In genomic region chr6:83791251-83791890, GRCm38 (mm10) we compare ENCODE assay signal across 28 mouse cellular contexts. TPM values are rescaled to one million over a fixed set of nuclear protein-coding genes. Genes with fewer than 3 reads are reported as not detected.
DNase-seq lines count a peak whose midpoint lies in the region; TF ChIP-seq lines count a peak whose summit lies in the region.
"Had no signal": no experiment of that assay in that cellular context is flagged by ENCODE, and none has a peak within 500 bp of the region (broad histone marks: within the 10 kb centered on the region; RNA-seq: fewer than 3 reads in every experiment).

No protein-coding gene starts in this region.

- H3K9me3 ChIP-seq in heart, embryonic 10.5 days: no peaks in the 10 kb centered on the region
- H3K9me3 ChIP-seq in MEL (replicated peaks; ENCODE audit: insufficient read depth, low read length): no peaks in the 10 kb centered on the region
- H3K9me3 ChIP-seq: forebrain, embryonic 10.5 days; intestine, embryonic 15.5 days; lung, embryonic 15.5 days; midbrain, embryonic 10.5 days had no signal

- DNase-seq in heart, embryonic 10.5 days (ENCODE audit: low spot score): peak; percentile 62
- DNase-seq in heart, adult 18-20 months: no peak
- DNase-seq in A20 (ENCODE audit: low read depth, low spot score): peak; percentile 21
- peak; percentile 59 for DNase-seq in MEL (ENCODE audit: low read depth, low spot score)
- peak; percentile 34 to 65 for DNase-seq in natural killer cell, adult 2 months (ENCODE audit: low spot score in 2 of 2)
- no peak for DNase-seq in thymus, adult 18-20 months
- DNase-seq in frontal cortex, adult 2 months (ENCODE audit: extremely low spot score in 1 of 2, low spot score in 1 of 2): no peak
- DNase-seq: adrenal gland, postnatal 25 days; cerebellum, adult 11-12 months; gastrocnemius, postnatal 25 days; heart, postnatal 36 days; kidney, postnatal 36 days; lung, postnatal 4 days; right cerebral cortex, adult 18-20 months; spleen, adult 18-20 months; thymus, adult 2 months had no signal

- no peaks in the 10 kb centered on the region; the same call in 1 of the 2 replicates for H3K79me2 ChIP-seq in MEL (ENCODE audit: control insufficient read depth, insufficient read depth, low read length, poor library complexity)

- TF ChIP-seq RAD21 in MEL (IDR thresholded peaks at IDR 0.05; ENCODE audit: low read depth, low read length): no peak

- no peak overlapping the region; the same call in 1 of the 2 replicates for H3K9ac ChIP-seq in MEL (ENCODE audit: control insufficient read depth, low read depth, low read length, poor library complexity, severe bottlenecking)
- H3K9ac ChIP-seq: hindbrain, embryonic 14.5 days; intestine, embryonic 15.5 days; liver, embryonic 14.5 days; lung, embryonic 15.5 days had no signal

- peaks cover 26% of the 10 kb centered on the region for H3K4me1 ChIP-seq in heart, embryonic 10.5 days
- H3K4me1 ChIP-seq in MEL (ENCODE audit: control insufficient read depth in 1 of 2, insufficient read depth in 2 of 2, low read length in 2 of 2): peaks cover 6 to 24% of the 10 kb centered on the region in 2 experiments

- TF ChIP-seq POLR2A in MEL (IDR thresholded peaks at IDR 0.05; ENCODE audit: control insufficient read depth in 1 of 2, insufficient read depth in 1 of 2, low read depth in 1 of 2, low read length in 2 of 2, poor library complexity in 1 of 2): no peak

- no peaks in the 10 kb centered on the region for H3K36me3 ChIP-seq in heart, embryonic 10.5 days
- peaks cover 0 to 20% of the 10 kb centered on the region in 2 experiments; a peak in 2 of 4 replicates for H3K36me3 ChIP-seq in MEL (ENCODE audit: control insufficient read depth in 1 of 2, insufficient read depth in 2 of 2, low read length in 2 of 2)
- H3K36me3 ChIP-seq: forebrain, embryonic 10.5 days; intestine, embryonic 15.5 days; lung, embryonic 15.5 days; midbrain, embryonic 10.5 days had no signal

- peaks cover 9% of the 10 kb centered on the region; the same call in 1 of the 2 replicates for H3K27me3 ChIP-seq in heart, embryonic 10.5 days (ENCODE audit: insufficient read depth, poor library complexity, severe bottlenecking)
- H3K27me3 ChIP-seq in MEL (ENCODE audit: control insufficient read depth in 1 of 2, insufficient read depth in 2 of 2, low read length in 2 of 2): peaks cover 0 to 5% of the 10 kb centered on the region in 2 experiments; a peak in 1 of 4 replicates
- H3K27me3 ChIP-seq: intestine, embryonic 15.5 days; lung, embryonic 15.5 days had no signal

- WGBS in heart, embryonic 10.5 days: 58% methylated on average over 4 of the region's 4 CpGs

- peak; percentile 42 to 72; a peak in 3 of 4 replicates for TF ChIP-seq EP300 in MEL (IDR thresholded peaks at IDR 0.05; ENCODE audit: low read depth in 1 of 2, low read length in 2 of 2)

- no peak overlapping the region for H3K4me3 ChIP-seq in heart, embryonic 10.5 days
- H3K4me3 ChIP-seq in MEL (ENCODE audit: control insufficient read depth in 1 of 2, insufficient read depth in 1 of 2, low read depth in 2 of 2, low read length in 2 of 2): no peak overlapping the region; a peak in 1 of 4 replicates
- H3K4me3 ChIP-seq: forebrain, embryonic 10.5 days; intestine, embryonic 15.5 days; lung, embryonic 15.5 days; midbrain, embryonic 10.5 days had no signal

- no peak for TF ChIP-seq CTCF in MEL (IDR thresholded peaks at IDR 0.05 in 2 of 3, conservative IDR thresholded peaks at IDR 0.05 in 1 of 3; ENCODE audit: control insufficient read depth in 1 of 3, insufficient read depth in 1 of 3, low read depth in 2 of 3, low read length in 3 of 3, poor library complexity in 1 of 3, severe bottlenecking in 1 of 3)

- H3K27ac ChIP-seq in heart, embryonic 10.5 days: no peak overlapping the region
- peak overlapping the region; percentile 30; the same call in 1 of the 2 replicates for H3K27ac ChIP-seq in MEL (ENCODE audit: control insufficient read depth, low read depth, low read length)
- H3K27ac ChIP-seq: forebrain, embryonic 10.5 days; hindbrain, embryonic 14.5 days; intestine, embryonic 15.5 days; liver, embryonic 14.5 days; lung, embryonic 15.5 days; midbrain, embryonic 10.5 days had no signal

TF ChIP-seq in MEL, 35 proteins besides CTCF, POLR2A, EP300 and RAD21:
- TF ChIP-seq GABPA (IDR thresholded peaks at IDR 0.05; ENCODE audit: low read depth, low read length) (no peak), E2F4 (IDR thresholded peaks at IDR 0.05; ENCODE audit: borderline replicate concordance, low read depth, low read length) (no peak), ETS1 (IDR thresholded peaks at IDR 0.05; ENCODE audit: low read depth, low read length) (peak; percentile 73), GATA1 (IDR thresholded peaks at IDR 0.05; ENCODE audit: low read depth, low read length) (peak; percentile 84), USF2 (IDR thresholded peaks at IDR 0.05; ENCODE audit: borderline replicate concordance in 1 of 2, insufficient read depth in 1 of 2, low read depth in 1 of 2, low read length in 2 of 2) (no peak), TCF12 (IDR thresholded peaks at IDR 0.05; ENCODE audit: low read depth, low read length) (peak; percentile 55), MEF2A (IDR thresholded peaks at IDR 0.05; ENCODE audit: extremely low read depth, insufficient replicate concordance, low read depth, low read length, poor library complexity, severe bottlenecking) (no peak), RCOR1 (IDR thresholded peaks at IDR 0.05; ENCODE audit: low read depth, low read length) (peak; percentile 60), USF1 (IDR thresholded peaks at IDR 0.05; ENCODE audit: low read depth, low read length) (no peak), MAZ (IDR thresholded peaks at IDR 0.05; ENCODE audit: low read depth, low read length) (0 out of 2 replicates have a peak, but pooled peaks have one; percentile 45), TAL1 (IDR thresholded peaks at IDR 0.05; ENCODE audit: low read length) (no peak)
TF ChIP-seq in MEL: peak in this region for 5.

RNA-seq across cellular contexts. Expression of gene Nagk, which starts 3.4 kb away (rescaled TPM):
- polyA plus RNA-seq in heart, embryonic 10.5 days (2016; fragmentation: Nextera tagmentation; extraction: Ambion mirVana): 44.1 and 49.4 TPM in 2 replicates
- total RNA-seq in heart, adult 18-20 months (2021): 10 to 100 TPM; 21.4 to 22.7 TPM
- 3.6 and 5.0 TPM in 2 replicates for total RNA-seq in MEL (2012; rRNA removed)
- 1 to 10 TPM in 1 of 2 experiments, not detected in 1; 6.3 TPM for polyA plus RNA-seq in MEL (2012; ENCODE audit: insufficient read depth in 1 of 2, insufficient read length in 2 of 2, low read depth in 1 of 2, low replicate concordance in 2 of 2, missing spikeins in 1 of 2)
- polyA plus RNA-seq in frontal cortex, adult 2 months (2012; rRNA removed): 40.1 and 47.0 TPM in 2 replicates

RNA-seq across cellular contexts. Expression of gene Tex261, which starts 15.8 kb away (rescaled TPM):
- 82.4 and 88.7 TPM in 2 replicates for polyA plus RNA-seq in heart, embryonic 10.5 days (2016; fragmentation: Nextera tagmentation; extraction: Ambion mirVana)
- total RNA-seq in heart, adult 18-20 months (2021): 100 to 1,000 TPM in 1 of 2 experiments, 10 to 100 TPM in 1; 82.1 to 106 TPM
- total RNA-seq in MEL (2012; rRNA removed): 51.1 and 56.2 TPM in 2 replicates
- 100 to 1,000 TPM in 1 of 2 experiments, not detected in 1; 104 TPM for polyA plus RNA-seq in MEL (2012; ENCODE audit: insufficient read depth in 1 of 2, insufficient read length in 2 of 2, low read depth in 1 of 2, low replicate concordance in 2 of 2, missing spikeins in 1 of 2)
- polyA plus RNA-seq in frontal cortex, adult 2 months (2012; rRNA removed): 38.0 and 41.4 TPM in 2 replicates

RNA-seq across cellular contexts. Expression of gene Ankrd53, which starts 28.9 kb away (rescaled TPM):
- polyA plus RNA-seq in heart, embryonic 10.5 days (2016; fragmentation: Nextera tagmentation; extraction: Ambion mirVana): 0.09 and 0.10 TPM in 2 replicates
- not detected for total RNA-seq in heart, adult 18-20 months (2021)
- total RNA-seq in MEL (2012; rRNA removed): not detected in 2 replicates
- polyA plus RNA-seq in MEL (2012; ENCODE audit: insufficient read depth in 1 of 2, insufficient read length in 2 of 2, low read depth in 1 of 2, low replicate concordance in 2 of 2, missing spikeins in 1 of 2): under 1 TPM in 1 of 2 experiments, not detected in 1; 0.67 TPM
- not detected in 2 replicates for polyA plus RNA-seq in frontal cortex, adult 2 months (2012; rRNA removed)
- total RNA-seq: gastrocnemius, postnatal 25 days; heart, postnatal 36 days; layer of hippocampus, postnatal 14 days; midbrain, postnatal 0 days had no signal
- polyA plus RNA-seq: heart, embryonic 14.5 days; hindbrain, embryonic 14.5 days; intestine, embryonic 15.5 days; lung, embryonic 15.5 days; midbrain, embryonic 10.5 days; neural tube, embryonic 11.5 days; stomach, embryonic 14.5 days had no signal

RNA-seq across cellular contexts. Expression of gene Paip2b, which starts 40.2 kb away (rescaled TPM):
- polyA plus RNA-seq in heart, embryonic 10.5 days (2016; fragmentation: Nextera tagmentation; extraction: Ambion mirVana): 13.9 and 20.3 TPM in 2 replicates
- 10 to 100 TPM; 46.4 to 48.3 TPM for total RNA-seq in heart, adult 18-20 months (2021)
- 16.0 and 21.0 TPM in 2 replicates for total RNA-seq in MEL (2012; rRNA removed)
- polyA plus RNA-seq in MEL (2012; ENCODE audit: insufficient read depth in 1 of 2, insufficient read length in 2 of 2, low read depth in 1 of 2, low replicate concordance in 2 of 2, missing spikeins in 1 of 2): 10 to 100 TPM in 1 of 2 experiments, not detected in 1; 18.4 TPM
- 38.8 and 45.7 TPM in 2 replicates for polyA plus RNA-seq in frontal cortex, adult 2 months (2012; rRNA removed)

RNA-seq across cellular contexts. Expression of gene Atp6v1b1, which starts 48.6 kb away (rescaled TPM):
- not detected in 2 replicates for polyA plus RNA-seq in heart, embryonic 10.5 days (2016; fragmentation: Nextera tagmentation; extraction: Ambion mirVana)
- total RNA-seq in heart, adult 18-20 months (2021): under 1 TPM in 1 of 2 experiments, not detected in 1; 0.77 TPM
- total RNA-seq in MEL (2012; rRNA removed): not detected in 2 replicates
- polyA plus RNA-seq in MEL (2012; ENCODE audit: insufficient read depth in 1 of 2, insufficient read length in 2 of 2, low read depth in 1 of 2, low replicate concordance in 2 of 2, missing spikeins in 1 of 2): under 1 TPM in 1 of 2 experiments, not detected in 1; 0.08 TPM
- polyA plus RNA-seq in frontal cortex, adult 2 months (2012; rRNA removed): 0.06 and 0.11 TPM in 2 replicates
- total RNA-seq: adrenal gland, postnatal 25 days; gastrocnemius, postnatal 25 days; heart, postnatal 36 days had no signal
- polyA plus RNA-seq: forebrain, embryonic 10.5 days; heart, embryonic 14.5 days; hindbrain, embryonic 14.5 days; limb, embryonic 11.5 days; midbrain, embryonic 10.5 days; neural tube, embryonic 11.5 days had no signal

Comparison
In these comparisons a context has a peak if more than half of its experiments do, and no peak if none do; other contexts are left out.
1. DNase-seq: peak in heart, embryonic 10.5 days (single experiment), A20 (single experiment), MEL (single experiment) and natural killer cell, adult 2 months (2 of 2); none in heart, adult 18-20 months (0 of 2), thymus, adult 18-20 months (0 of 2) and frontal cortex, adult 2 months (0 of 2).